Mouse (Mus musculus) midbrain, embryonic 11.5 days (tissue): ENCODE data around the gene Pkd2. TPM values are rescaled to one million over a fixed set of nuclear protein-coding genes. Genes with fewer than 3 reads are reported as not detected.

Experiments used
- ATAC-seq: fragments of 200-750 bp; cut with Nextera tagmentation; 2 replicates; pipeline ENCODE4 v1.8.0; 2017; ENCODE audit warnings: moderate TSS enrichment, moderate library complexity; ENCODE audit not compliant: low FRiP score
- DNase-seq: peaks from one replicate; pipeline ENCODE4 v3.0.0; 2015; ENCODE audit warnings: low spot score; ENCODE audit errors: missing footprints
- H3K27ac ChIP-seq: fragments of 300-500 bp; sonication (generic); 2 replicates; pipeline ENCODE4 v1.5.1; 2014; ENCODE audit warnings: low read depth, low read length
- H3K27me3 ChIP-seq: fragments of 300-500 bp; sonication (generic); 2 replicates; pipeline ENCODE4 v1.6.1; 2014; ENCODE audit warnings: mild to moderate bottlenecking, low read length, moderate library complexity, mixed read lengths; ENCODE audit not compliant: control insufficient read depth, insufficient read depth
- H3K36me3 ChIP-seq: fragments of 300-500 bp; sonication (generic); 2 replicates; pipeline ENCODE4 v1.6.1; 2014; ENCODE audit warnings: mild to moderate bottlenecking, low read length, moderate library complexity, mixed read lengths; ENCODE audit not compliant: control insufficient read depth, insufficient read depth
- H3K4me1 ChIP-seq: fragments of 300-500 bp; sonication (generic); 2 replicates; pipeline ENCODE4 v1.6.1; 2014; ENCODE audit warnings: low read length; ENCODE audit not compliant: control insufficient read depth, insufficient read depth
- H3K4me2 ChIP-seq: fragments of 300-500 bp; sonication (generic); 2 replicates; pipeline ENCODE4 v1.6.1; 2014; ENCODE audit warnings: mild to moderate bottlenecking, moderate library complexity
- H3K4me3 ChIP-seq: fragments of 300-500 bp; sonication (generic); 2 replicates; pipeline ENCODE4 v1.5.1; 2014; ENCODE audit warnings: low read depth, low read length
- H3K9ac ChIP-seq: fragments of 300-500 bp; sonication (generic); 2 replicates; pipeline ENCODE4 v1.6.1; 2014; ENCODE audit warnings: low read length
- H3K9me3 ChIP-seq: fragments of 300-500 bp; sonication (generic); 2 replicates; pipeline ENCODE4 v1.6.1; 2016; ENCODE audit warnings: low read length; ENCODE audit not compliant: control insufficient read depth
- WGBS: fragments of 180-500 bp; shearing (Covaris S2); extraction: QIAGEN DNeasy Blood & Tissue Kit; methylation state at CpG from one replicate; pipeline ENCODE4 v1.1.7; 2014; 5-methylcytosine and 5-hydroxymethylcytosine counted together
- polyA plus RNA-seq: library from polyadenylated mRNA; unstranded; fragments of >200 nt; fragmentation: Nextera tagmentation; extraction: Ambion mirVana; gene quantifications from 2 replicates; pipeline ENCODE4 v1.2.1, GENCODE M21; 2014

Gene Pkd2
- polyA plus RNA-seq, 1 experiment from 2014 or later = 10.3 TPM

DNA sequence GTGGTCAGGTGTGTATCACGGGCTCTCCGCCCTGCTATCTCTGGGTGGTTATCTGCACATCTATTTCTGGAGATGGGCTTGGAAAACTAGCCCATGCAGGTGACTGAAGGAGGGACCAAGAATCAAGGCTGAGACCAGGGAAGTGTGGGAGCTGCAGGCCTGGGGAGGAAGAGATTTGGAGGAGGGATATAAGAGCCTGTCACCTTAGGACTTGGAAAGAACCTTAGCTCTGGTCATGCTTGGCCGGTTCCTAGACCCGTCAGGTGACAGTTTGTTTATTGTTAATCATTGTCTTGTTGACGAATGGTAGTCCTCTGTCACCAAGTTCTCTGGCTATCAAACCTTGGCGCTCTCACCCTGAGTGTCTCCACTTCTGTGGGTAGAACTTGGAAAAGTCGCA lies 21.1 kb downstream of the Pkd2 start:
- no peak overlapping the region for H3K4me3 ChIP-seq
- WGBS = 93% methylated on average over 7 of the region's 7 CpGs
- no peaks in the 10 kb centered on the region for H3K9me3 ChIP-seq
- H3K27me3 ChIP-seq = no peaks in the 10 kb centered on the region
- ATAC-seq (no peak), DNase-seq (peak; percentile 74)
- H3K9ac ChIP-seq = no peak overlapping the region
- H3K4me1 ChIP-seq = no peaks in the 10 kb centered on the region
- H3K36me3 ChIP-seq = peaks cover 9% of the 10 kb centered on the region
- H3K27ac ChIP-seq = no peak overlapping the region
- no peak overlapping the region for H3K4me2 ChIP-seq

DNA sequence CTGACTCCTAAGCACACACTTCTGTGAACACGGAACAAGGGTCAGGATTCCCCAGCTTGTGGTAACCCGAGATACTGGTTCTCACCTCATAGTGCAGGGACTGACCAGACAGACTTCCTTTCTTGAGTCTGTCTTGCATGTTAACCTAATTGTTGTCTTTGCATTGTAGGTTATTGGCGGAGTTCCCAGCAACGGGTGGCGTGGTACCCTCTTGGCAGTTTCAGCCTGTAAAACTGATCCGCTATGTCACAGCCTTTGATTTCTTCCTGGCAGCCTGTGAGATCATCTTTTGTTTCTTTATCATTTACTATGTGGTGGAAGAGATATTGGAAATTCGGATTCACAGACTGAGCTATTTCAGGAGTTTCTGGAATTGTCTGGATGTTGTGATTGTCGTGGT lies 23.6 kb downstream of the Pkd2 start:
- Histone ChIP-seq H3K4me1 (no peaks in the 10 kb centered on the region), H3K27ac (no peak overlapping the region), H3K4me2 (no peak overlapping the region), H3K4me3 (no peak overlapping the region), H3K9ac (no peak overlapping the region), H3K27me3 (no peaks in the 10 kb centered on the region), H3K36me3 (peaks cover 9% of the 10 kb centered on the region), H3K9me3 (no peaks in the 10 kb centered on the region)
- ATAC-seq (no peak), DNase-seq (no peak)
- WGBS = 92% methylated on average over 8 of the region's 8 CpGs

DNA sequence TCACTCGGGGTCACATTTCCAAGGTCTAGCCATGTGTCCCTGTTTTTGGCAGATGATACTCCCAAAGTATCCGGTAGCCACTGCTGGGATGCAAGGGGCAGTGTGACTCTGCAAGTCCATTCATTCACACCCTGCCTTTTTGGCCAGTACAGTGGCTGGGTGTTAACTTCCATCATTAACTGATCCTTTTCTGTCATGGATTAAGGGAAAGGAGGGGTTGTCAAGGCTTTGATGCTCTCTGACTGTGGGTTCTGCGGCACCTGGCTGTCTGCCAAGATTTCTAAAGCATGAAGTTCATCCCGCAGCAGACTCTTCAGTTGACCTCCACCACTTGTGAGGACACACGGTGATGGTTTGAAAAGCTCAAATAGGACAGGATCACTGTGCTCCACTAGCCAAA lies 32.3 kb downstream of the Pkd2 start:
- H3K27ac ChIP-seq = no peak overlapping the region
- H3K9me3 ChIP-seq = no peaks in the 10 kb centered on the region
- H3K9ac ChIP-seq = no peak overlapping the region
- H3K36me3 ChIP-seq = peaks cover 2% of the 10 kb centered on the region; the same call in 1 of the 2 replicates
- no peak for DNase-seq
- no peak overlapping the region for H3K4me2 ChIP-seq
- no peak for ATAC-seq
- no peak overlapping the region for H3K4me3 ChIP-seq
- 86% methylated on average over 5 of the region's 5 CpGs for WGBS
- no peaks in the 10 kb centered on the region for H3K4me1 ChIP-seq
- no peaks in the 10 kb centered on the region for H3K27me3 ChIP-seq

DNA sequence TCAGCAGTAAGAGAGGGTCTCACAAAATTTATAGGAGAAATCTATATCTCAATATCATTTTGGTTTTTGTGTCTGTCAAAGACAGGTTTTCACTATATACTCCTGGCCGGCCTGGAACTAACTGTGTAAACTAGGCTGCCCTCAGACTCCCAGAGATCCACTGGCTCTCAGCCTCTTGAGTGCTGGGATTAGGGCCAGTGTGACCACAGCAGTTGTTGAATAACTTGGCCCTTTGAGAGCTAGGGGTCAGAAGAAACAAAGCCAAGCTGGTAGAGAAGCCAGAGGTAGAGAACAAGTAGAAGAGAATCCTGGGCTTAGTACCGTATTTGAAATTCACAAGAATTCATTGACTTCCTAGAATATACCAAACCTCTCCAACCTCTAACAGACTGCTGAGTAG lies 45.6 kb downstream of the Pkd2 start:
- Histone ChIP-seq H3K27ac (no peak overlapping the region), H3K4me1 (peaks cover 7% of the 10 kb centered on the region), H3K4me2 (no peak overlapping the region), H3K27me3 (no peaks in the 10 kb centered on the region), H3K4me3 (no peak overlapping the region), H3K9me3 (no peaks in the 10 kb centered on the region), H3K9ac (no peak overlapping the region), H3K36me3 (no peaks in the 10 kb centered on the region; the same call in 1 of the 2 replicates)
- DNase-seq (no peak), ATAC-seq (no peak)
- WGBS = 82% methylated on average over 2 of the region's 2 CpGs

DNA sequence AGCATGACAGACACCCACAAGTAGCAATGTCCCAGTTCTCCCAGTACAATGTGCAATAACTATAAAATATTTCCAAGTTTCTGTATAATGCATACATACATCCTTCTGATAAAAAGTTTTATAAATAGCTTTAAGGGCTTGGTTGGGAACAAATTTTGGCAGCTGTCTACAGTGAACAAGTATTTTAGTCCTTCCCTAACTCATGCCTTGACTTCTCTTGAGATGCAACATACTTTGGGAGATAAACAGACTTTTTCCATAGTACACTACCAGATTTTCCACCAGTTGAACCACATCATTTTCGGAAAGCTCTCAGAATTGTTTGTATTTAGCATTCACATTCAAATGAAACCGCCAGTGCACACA lies 48.6 kb downstream of the Pkd2 start:
- DNase-seq = no peak
- no peaks in the 10 kb centered on the region; the same call in 1 of the 2 replicates for H3K9me3 ChIP-seq
- peak; percentile 28 for ATAC-seq
- H3K4me3 ChIP-seq = peak overlapping the region; percentile 76; the same call in 1 of the 2 replicates
- H3K4me2 ChIP-seq = peak overlapping the region; percentile 26; the same call in 1 of the 2 replicates
- no peak overlapping the region for H3K27ac ChIP-seq
- WGBS = 0% methylated on average over 2 of the region's 2 CpGs
- no peak overlapping the region for H3K9ac ChIP-seq
- peaks cover 7% of the 10 kb centered on the region for H3K4me1 ChIP-seq
- no peaks in the 10 kb centered on the region for H3K27me3 ChIP-seq
- H3K36me3 ChIP-seq = no peaks in the 10 kb centered on the region; the same call in 1 of the 2 replicates

DNA sequence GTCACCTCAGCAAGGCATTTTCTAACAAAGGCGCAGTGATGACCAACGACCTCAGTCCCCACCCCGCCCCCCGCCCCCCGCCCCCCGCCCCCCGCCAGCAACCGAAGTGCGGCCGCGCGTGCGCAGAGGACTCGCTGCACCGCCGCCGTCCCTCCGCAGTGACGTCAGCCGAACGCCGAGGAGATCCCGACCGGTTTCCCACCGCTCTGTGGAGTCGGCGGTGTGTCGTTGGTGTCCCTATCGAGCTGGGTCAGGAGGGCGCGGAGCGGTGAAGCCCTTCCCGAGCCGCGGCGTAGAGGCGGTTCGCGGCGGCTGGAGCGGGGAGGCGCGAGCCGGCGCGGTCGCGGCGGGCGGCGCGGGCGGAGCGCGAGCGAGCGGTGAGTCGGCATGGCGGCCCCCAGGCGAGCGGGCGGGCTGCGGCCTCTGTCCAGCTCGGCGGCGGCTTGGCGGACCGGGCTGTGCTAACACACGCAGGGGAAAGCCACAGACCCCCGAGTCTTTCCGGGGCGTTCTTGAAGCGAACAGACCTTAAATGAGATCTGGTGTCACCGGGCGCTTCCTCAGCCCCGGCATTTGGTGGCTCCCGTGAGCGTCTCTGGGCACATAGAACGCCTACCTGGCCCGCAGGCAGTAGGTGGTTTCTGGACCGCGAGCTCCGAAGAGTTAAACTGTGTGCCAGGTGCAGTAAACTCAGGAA lies 49.1 kb downstream of the Pkd2 start, which contains the start of gene BC005561:
BC005561 (plus strand) TSS at position 158 of the 697 bp plus-strand sequence.
- H3K36me3 ChIP-seq = peaks cover 2% of the 10 kb centered on the region; the same call in 1 of the 2 replicates
- H3K27ac ChIP-seq = peak within 1 kb of the TSS; percentile 84
- peak within 1 kb of the TSS; percentile 76 for H3K4me3 ChIP-seq
- DNase-seq (peak; percentile 97), ATAC-seq (peak; percentile 96)
- H3K4me1 ChIP-seq = peaks cover 7% of the 10 kb centered on the region
- H3K9me3 ChIP-seq = peaks cover 4% of the 10 kb centered on the region; the same call in 1 of the 2 replicates
- H3K9ac ChIP-seq = peak within 1 kb of the TSS; percentile 92
- no peaks in the 10 kb centered on the region for H3K27me3 ChIP-seq
- under 1% methylated on average over 52 of the region's 83 CpGs for WGBS
- H3K4me2 ChIP-seq = peak within 1 kb of the TSS; percentile 72

DNA sequence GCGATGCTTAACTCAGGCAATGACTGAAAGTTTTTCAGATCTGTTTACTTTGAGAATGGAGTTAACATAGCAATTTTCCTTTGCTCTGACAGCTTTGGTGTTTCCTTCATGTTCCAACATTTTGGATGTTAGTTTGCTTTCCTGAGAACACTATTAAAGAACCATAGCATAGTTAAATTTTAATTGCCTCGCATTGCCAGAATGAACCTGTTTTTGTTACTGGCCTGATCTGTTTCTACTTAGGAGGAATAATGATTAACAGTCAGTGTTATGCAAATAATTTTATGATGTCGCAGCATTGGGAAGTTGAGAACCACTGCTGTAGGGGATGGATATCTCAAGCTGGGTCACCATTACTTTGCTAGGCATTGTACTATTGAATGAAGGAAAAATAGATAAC lies 52.0 kb downstream of the Pkd2 start:
- WGBS = 95% methylated on average over 3 of the region's 3 CpGs
- no peak overlapping the region for H3K27ac ChIP-seq
- no peak overlapping the region for H3K9ac ChIP-seq
- no peak for DNase-seq
- peaks cover 21% of the 10 kb centered on the region; the same call in 1 of the 2 replicates for H3K9me3 ChIP-seq
- no peak for ATAC-seq
- H3K4me3 ChIP-seq = no peak overlapping the region
- no peaks in the 10 kb centered on the region for H3K27me3 ChIP-seq
- peaks cover 12% of the 10 kb centered on the region for H3K36me3 ChIP-seq
- peaks cover 7% of the 10 kb centered on the region for H3K4me1 ChIP-seq
- H3K4me2 ChIP-seq = no peak overlapping the region

DNA sequence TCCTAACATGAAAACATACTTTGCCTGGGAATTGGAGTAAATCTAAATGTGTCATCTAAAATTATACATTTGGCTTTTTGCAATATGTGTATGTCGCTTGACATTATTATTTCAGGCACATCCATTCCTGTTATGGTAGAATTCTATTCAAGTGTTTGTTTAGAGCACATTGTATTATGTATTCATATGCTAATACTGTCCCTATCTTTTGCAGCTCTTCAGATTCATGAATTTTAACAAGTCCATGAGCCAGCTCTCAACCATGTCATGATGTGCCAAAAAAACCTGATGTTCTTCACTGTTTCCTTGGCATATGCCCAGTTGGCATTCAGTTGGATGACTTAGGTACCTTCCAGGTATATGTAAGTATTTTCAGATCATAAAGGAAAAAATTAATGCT lies 79.4 kb downstream of the Pkd2 start:
- ATAC-seq (no peak), DNase-seq (no peak)
- no peaks in the 10 kb centered on the region for H3K9me3 ChIP-seq
- H3K9ac ChIP-seq = no peak overlapping the region
- no peaks in the 10 kb centered on the region for H3K4me1 ChIP-seq
- H3K27me3 ChIP-seq = no peaks in the 10 kb centered on the region
- H3K27ac ChIP-seq = no peak overlapping the region
- no peak overlapping the region for H3K4me3 ChIP-seq
- H3K36me3 ChIP-seq = peaks cover 13% of the 10 kb centered on the region; the same call in 1 of the 2 replicates
- H3K4me2 ChIP-seq = no peak overlapping the region
- 94% methylated on average over 1 of the region's 1 CpGs for WGBS

DNA sequence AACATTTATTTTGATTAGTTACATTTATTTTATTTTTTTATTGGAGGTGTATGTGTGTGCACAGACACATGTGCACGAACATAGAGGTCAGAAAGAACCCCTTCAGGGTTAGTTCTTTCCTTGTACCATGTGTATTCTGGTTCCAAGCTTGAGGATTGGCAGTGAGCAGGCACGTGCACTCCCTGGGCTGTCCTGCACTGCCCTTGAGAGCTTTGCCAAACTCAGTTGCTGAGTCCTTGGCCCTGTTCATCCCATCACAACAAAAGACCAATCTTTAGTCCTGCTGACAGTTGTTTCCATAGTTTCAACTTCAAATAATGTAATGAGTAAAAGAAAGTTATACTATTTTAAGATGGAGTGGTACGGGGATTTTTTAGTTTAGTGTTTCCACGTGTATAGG lies 80.1 kb downstream of the Pkd2 start:
- ATAC-seq (no peak), DNase-seq (no peak)
- Histone ChIP-seq H3K4me2 (no peak overlapping the region), H3K9me3 (no peaks in the 10 kb centered on the region), H3K36me3 (peaks cover 13% of the 10 kb centered on the region; the same call in 1 of the 2 replicates), H3K4me1 (no peaks in the 10 kb centered on the region), H3K27me3 (no peaks in the 10 kb centered on the region), H3K4me3 (no peak overlapping the region), H3K9ac (no peak overlapping the region), H3K27ac (no peak overlapping the region)
- WGBS = 95% methylated on average over 4 of the region's 4 CpGs
